Mouse (Mus musculus): Measurements from ENCODE around the gene Guca2a.
A peak's percentile ranks its signal among the peaks of the same experiment; 100 is the strongest.
"Not testable (repeated sequence)": the region's sequence is repeated elsewhere in the genome, so short reads cannot be mapped to it uniquely, and the experiment has no call there.

Guca2a gene

GRCm38 (mm10) chr4:119637176-119637845, at the start of gene Guca2a:
Gene Guca2a (plus strand): TSS chr4:119637704.
- no peak for DNase-seq

GRCm38 (mm10) chr4:119588037-119588436, 49.5 kb upstream of the Guca2a start:
- DNase-seq: no peak

- DNase-seq: peak; percentile 54
Observed at GRCm38 (mm10) chr4:119589423-119589822, 48.1 kb upstream of the Guca2a start.

GRCm38 (mm10) chr4:119590027-119590426, 47.5 kb upstream of the Guca2a start:
- no peak for DNase-seq

GRCm38 (mm10) chr4:119592479-119592878, 45.0 kb upstream of the Guca2a start:
- DNase-seq: no peak

GRCm38 (mm10) chr4:119594331-119594730, 43.2 kb upstream of the Guca2a start:
- DNase-seq: no peak

GRCm38 (mm10) chr4:119599605-119600004, 37.9 kb upstream of the Guca2a start:
- no peak for DNase-seq

GRCm38 (mm10) chr4:119609488-119609887, 28.0 kb upstream of the Guca2a start:
- DNase-seq: no peak

GRCm38 (mm10) chr4:119614078-119614477, 23.4 kb upstream of the Guca2a start:
- no peak for DNase-seq

GRCm38 (mm10) chr4:119614724-119615123, 22.8 kb upstream of the Guca2a start:
- DNase-seq: no peak

- DNase-seq: no peak
Observed at GRCm38 (mm10) chr4:119626081-119626645, 11.3 kb upstream of the Guca2a start.

- DNase-seq: no peak
Observed at GRCm38 (mm10) chr4:119626876-119627275, 10.6 kb upstream of the Guca2a start.

GRCm38 (mm10) chr4:119627317-119627716, 10.2 kb upstream of the Guca2a start:
- DNase-seq: no peak

GRCm38 (mm10) chr4:119628363-119628762, 9.1 kb upstream of the Guca2a start:
- not testable (repeated sequence) for DNase-seq

GRCm38 (mm10) chr4:119631115-119631919, 6.2 kb upstream of the Guca2a start:
- peak; percentile 63 for DNase-seq

GRCm38 (mm10) chr4:119632721-119633120, 4.8 kb upstream of the Guca2a start:
- no peak for DNase-seq

- DNase-seq: no peak
Observed at GRCm38 (mm10) chr4:119633342-119633741, 4.2 kb upstream of the Guca2a start.

GRCm38 (mm10) chr4:119633948-119634347, 3.6 kb upstream of the Guca2a start:
- DNase-seq: no peak

GRCm38 (mm10) chr4:119634908-119635660, 2.4 kb upstream of the Guca2a start:
- DNase-seq: no peak

- DNase-seq: no peak
Observed at GRCm38 (mm10) chr4:119635686-119636085, 1.8 kb upstream of the Guca2a start.

- DNase-seq: no peak
Observed at GRCm38 (mm10) chr4:119636731-119637130, 773 bp upstream of the Guca2a start.

GRCm38 (mm10) chr4:119637946-119638345, 442 bp downstream of the Guca2a start:
- no peak for DNase-seq

GRCm38 (mm10) chr4:119638656-119639055, 1.2 kb downstream of the Guca2a start:
- DNase-seq: no peak

All from kidney, adult 9 months (tissue).